Mouse (Mus musculus) CH12.LX (cell line): ENCODE measurements around the gene Prkch. TPM values are rescaled to one million over a fixed set of nuclear protein-coding genes. Genes with fewer than 3 reads are reported as not detected.

ENCODE experiments used
- DNase-seq: peaks from one replicate; pipeline ENCODE4 v3.0.0-alpha.2; 2013; ENCODE audit errors: extremely low read depth
- H3K27ac ChIP-seq: 2 replicates; pipeline ENCODE4 v1.5.1; 2012; ENCODE audit warnings: low read depth, mild to moderate bottlenecking, control low read depth, moderate library complexity; ENCODE audit not compliant: insufficient read depth
- H3K27me3 ChIP-seq: replicated peaks from 2 replicates; pipeline ENCODE3; 2012; ENCODE audit warnings: inconsistent platforms
- H3K36me3 ChIP-seq, 2 experiments: replicated peaks in 1 of 2; 2 replicates each; pipeline versions ENCODE3 to v1.6.1; 2012; ENCODE audit warnings: inconsistent platforms in 1 of 2, low read length in 1 of 2, mild to moderate bottlenecking in 1 of 2, mixed read lengths in 1 of 2, moderate library complexity in 1 of 2; ENCODE audit not compliant: control insufficient read depth in 1 of 2, insufficient read depth in 1 of 2
- H3K4me1 ChIP-seq, 2 experiments: 2 replicates each; pipeline ENCODE4 v1.6.1; 2012; ENCODE audit warnings: inconsistent platforms in 1 of 2, moderate library complexity in 1 of 2; ENCODE audit not compliant: insufficient read depth in 2 of 2, control insufficient read depth in 1 of 2
- H3K4me2 ChIP-seq: 2 replicates; pipeline ENCODE4 v1.6.1; 2012; ENCODE audit warnings: low read depth, mild to moderate bottlenecking, control low read depth; ENCODE audit not compliant: poor library complexity, insufficient read depth, severe bottlenecking
- H3K4me3 ChIP-seq, 3 experiments: fragments of 150-350 bp in 1 of 3; sonication (generic) in 1 of 3; replicated peaks in 1 of 3; 2 replicates each; pipeline versions ENCODE3 to v1.5.1; 2011 to 2012; ENCODE audit warnings: low read depth in 2 of 3, low read length in 2 of 3, mild to moderate bottlenecking in 2 of 3, moderate library complexity in 2 of 3, control low read depth in 1 of 3, improper control_type of control experiment in 1 of 3, inconsistent platforms in 1 of 3, mixed read lengths in 1 of 3; ENCODE audit not compliant: poor library complexity in 1 of 3
- H3K79me2 ChIP-seq: replicated peaks from 2 replicates; pipeline ENCODE4 v1.6.1; 2012; ENCODE audit warnings: mild to moderate bottlenecking, moderate library complexity; ENCODE audit not compliant: control insufficient read depth, poor library complexity, insufficient read depth, severe bottlenecking; ENCODE audit errors: extremely low read depth
- H3K9ac ChIP-seq: 2 replicates; pipeline ENCODE4 v1.6.1; 2012; ENCODE audit warnings: low read depth, mild to moderate bottlenecking, control low read depth, moderate library complexity; ENCODE audit not compliant: insufficient read depth
- H3K9me3 ChIP-seq: replicated peaks from 2 replicates; pipeline ENCODE3; 2012; ENCODE audit warnings: low read length, inconsistent platforms, mixed read lengths
- CHD1 ChIP-seq: IDR thresholded peaks from 2 replicates; pipeline ENCODE4 v1.6.1; 2012; ENCODE audit warnings: low read depth, low read length, improper control_type of control experiment, inconsistent platforms
- CHD2 ChIP-seq: IDR thresholded peaks from 2 replicates; pipeline ENCODE4 v1.6.1; 2011; ENCODE audit warnings: low read length, improper control_type of control experiment
- CTCF ChIP-seq, 2 experiments: IDR thresholded peaks in 1 of 2; conservative IDR thresholded peaks in 1 of 2; 2 replicates each; pipeline ENCODE4 v1.5.1; 2011 to 2012; ENCODE audit warnings: low read depth in 2 of 2, low read length in 2 of 2, improper control_type of control experiment in 1 of 2, inconsistent platforms in 1 of 2, mild to moderate bottlenecking in 1 of 2, moderate library complexity in 1 of 2
- E2F4 ChIP-seq: IDR thresholded peaks from 2 replicates; pipeline ENCODE4 v1.6.1; 2011; ENCODE audit warnings: low read depth, low read length, improper control_type of control experiment; ENCODE audit not compliant: insufficient replicate concordance
- ELF1 ChIP-seq: IDR thresholded peaks from 2 replicates; pipeline ENCODE4 v1.6.1; 2014; ENCODE audit warnings: low read depth, mild to moderate bottlenecking, inconsistent platforms, low read length, improper control_type of control experiment
- EP300 ChIP-seq: IDR thresholded peaks from 2 replicates; pipeline ENCODE4 v1.6.1; 2011; ENCODE audit warnings: low read length, improper control_type of control experiment
- GABPA ChIP-seq: IDR thresholded peaks from 2 replicates; pipeline ENCODE4 v1.6.1; 2012; ENCODE audit warnings: low read depth, low read length, improper control_type of control experiment, inconsistent platforms; ENCODE audit not compliant: insufficient replicate concordance
- HCFC1 ChIP-seq: IDR thresholded peaks from 2 replicates; pipeline ENCODE4 v1.6.1; 2012; ENCODE audit warnings: low read depth, mild to moderate bottlenecking, inconsistent platforms, low read length, improper control_type of control experiment
- JUND ChIP-seq: conservative IDR thresholded peaks from 2 replicates; pipeline ENCODE4 v1.6.1; 2011; ENCODE audit warnings: low read depth, low read length, improper control_type of control experiment
- MAFK ChIP-seq: IDR thresholded peaks from 2 replicates; pipeline ENCODE4 v1.6.1; 2011; ENCODE audit warnings: low read length, improper control_type of control experiment; ENCODE audit not compliant: insufficient replicate concordance
- MAZ ChIP-seq: IDR thresholded peaks from 2 replicates; pipeline ENCODE4 v1.6.1; 2012; ENCODE audit warnings: low read depth, mild to moderate bottlenecking, inconsistent platforms, low read length, improper control_type of control experiment, moderate library complexity
- MEF2A ChIP-seq: IDR thresholded peaks from 2 replicates; pipeline ENCODE4 v1.6.1; 2014; ENCODE audit warnings: low read depth, mild to moderate bottlenecking, inconsistent platforms, low read length, improper control_type of control experiment, borderline replicate concordance
- NELFE ChIP-seq: IDR thresholded peaks from 2 replicates; pipeline ENCODE4 v1.6.1; 2011; ENCODE audit warnings: low read depth, low read length, improper control_type of control experiment
- NRF1 ChIP-seq: IDR thresholded peaks from 2 replicates; pipeline ENCODE4 v1.6.1; 2014; ENCODE audit warnings: low read depth, mild to moderate bottlenecking, inconsistent platforms, low read length, improper control_type of control experiment, moderate library complexity
- POLR2A ChIP-seq: IDR thresholded peaks from 2 replicates; pipeline ENCODE4 v1.6.1; 2011; ENCODE audit warnings: low read depth, mild to moderate bottlenecking, improper control_type of control experiment, low read length
- TBP ChIP-seq: conservative IDR thresholded peaks from 2 replicates; pipeline ENCODE4 v1.6.1; 2011; ENCODE audit warnings: low read depth, low read length, improper control_type of control experiment
- UBTF ChIP-seq: IDR thresholded peaks from 2 replicates; pipeline ENCODE4 v1.6.1; 2012; ENCODE audit warnings: low read depth, mild to moderate bottlenecking, inconsistent platforms, low read length, improper control_type of control experiment, moderate library complexity
- USF1 ChIP-seq: IDR thresholded peaks from 2 replicates; pipeline ENCODE4 v1.6.1; 2014; ENCODE audit warnings: low read depth, mild to moderate bottlenecking, inconsistent platforms, low read length, improper control_type of control experiment
- ZNF384 ChIP-seq: IDR thresholded peaks from 2 replicates; pipeline ENCODE4 v1.6.1; 2012; ENCODE audit warnings: low read depth, low read length, improper control_type of control experiment, inconsistent platforms
- dilution Hi-C: fragments of 300-500 bp; cut with MboI; formaldehyde crosslinking; loops from 2 replicates; pipeline ENCODE4 v1.14.3; 2020; ENCODE audit warnings: low sequenced_read_pairs; ENCODE audit not compliant: extremely low pct_unique_long_range_greater_than_20kb, extremely low pct_ligation_motif_present
- in situ Hi-C: fragments of 300-500 bp; cut with MboI; formaldehyde crosslinking; loops from 3 replicates; pipeline ENCODE4 v1.14.3; 2019; ENCODE audit warnings: low sequenced_read_pairs, low pct_ligation_motif_present, low pct_unique_long_range_greater_than_20kb, mixed read lengths
- polyA plus RNA-seq: library from polyadenylated mRNA; unstranded; fragments of >175 nt; gene quantifications from 2 replicates; pipeline ENCODE4 v1.2.1, GENCODE M21; 2012; ENCODE audit warnings: low read depth; ENCODE audit not compliant: insufficient read length
- total RNA-seq, 2 experiments: library from RNA; depleted of rRNA; stranded (reverse); fragments of 300-350 nt in 1 of 2; fragments of >200 nt in 1 of 2; gene quantifications; 2 replicates each; pipeline ENCODE4 v1.2.3; 2012 to 2014

The Prkch gene
- total and polyA plus RNA-seq, 3 experiments: 0.76 to 2.3 (median 1.8) TPM

- Histone ChIP-seq H3K4me3 (no peak overlapping the region), H3K27me3 (no peaks in the 10 kb centered on the region), H3K27ac (no peak overlapping the region), H3K79me2 (no peaks in the 10 kb centered on the region), H3K9ac (no peak overlapping the region), H3K9me3 (no peaks in the 10 kb centered on the region), H3K36me3 (peaks cover 0 to 3% of the 10 kb centered on the region in 2 experiments), H3K4me1 (no peaks in the 10 kb centered on the region), H3K4me2 (no peak overlapping the region)
- in situ Hi-C loops: no loop called here
- dilution Hi-C loops: no loop called here
- no peak for DNase-seq
- TF ChIP-seq CHD1 (no peak), GABPA (no peak), MEF2A (no peak), USF1 (no peak), CHD2 (no peak), NELFE (no peak), JUND (no peak), E2F4 (no peak), ELF1 (no peak), UBTF (no peak), MAZ (no peak), TBP (no peak), ZNF384 (no peak), EP300 (no peak)
Observed at GRCm38 (mm10) chr12:73696946-73697345, 112.3 kb downstream of the Prkch start.

- Histone ChIP-seq H3K9me3 (no peaks in the 10 kb centered on the region), H3K4me3 (no peak overlapping the region), H3K4me2 (no peak overlapping the region), H3K4me1 (peaks cover 0 to 3% of the 10 kb centered on the region in 2 experiments; a peak in 1 of 4 replicates), H3K27me3 (no peaks in the 10 kb centered on the region), H3K79me2 (no peaks in the 10 kb centered on the region), H3K9ac (no peak overlapping the region), H3K27ac (no peak overlapping the region), H3K36me3 (peaks cover 0 to 7% of the 10 kb centered on the region in 2 experiments)
- TF ChIP-seq NRF1: no peak
- no peak for TF ChIP-seq MAFK
- no peak for TF ChIP-seq GABPA
- TF ChIP-seq ZNF384: no peak
- TF ChIP-seq USF1: no peak
- TF ChIP-seq CTCF (conservative IDR thresholded peaks at IDR 0.05 in 1 of 2, IDR thresholded peaks at IDR 0.05 in 1 of 2; ENCODE audit: low read depth in 2 of 2, low read length in 2 of 2): no peak
- TF ChIP-seq E2F4: no peak
- no peak for TF ChIP-seq JUND
- TF ChIP-seq UBTF: no peak
- no peak for TF ChIP-seq HCFC1
- no peak for TF ChIP-seq CHD2
- no peak for TF ChIP-seq POLR2A
- in situ Hi-C loops: no loop called here
- dilution Hi-C loops: no loop called here
- no peak for DNase-seq
Observed at GRCm38 (mm10) chr12:73698436-73698835, 113.8 kb downstream of the Prkch start.
